24 mouse cellular contexts compared by ENCODE assay signal in genomic region chr8:59499618-59500017, GRCm38 (mm10).
DNase-seq lines count a peak whose midpoint lies in the region; ATAC-seq and TF ChIP-seq lines count a peak whose summit lies in the region.
"Had no signal": no experiment of that assay in that cellular context is flagged by ENCODE, and none has a peak within 500 bp of the region (broad histone marks: within the 10 kb centered on the region; RNA-seq: fewer than 3 reads in every experiment).

No protein-coding gene starts in this region.

- H3K9ac ChIP-seq in forebrain, embryonic 14.5 days (ENCODE audit: low read length), result no peak overlapping the region
- H3K9ac ChIP-seq: heart, embryonic 13.5 days; hindbrain, embryonic 14.5 days had no signal

- H3K4me3 ChIP-seq in forebrain, embryonic 14.5 days (ENCODE audit: low read depth, low read length), result no peak overlapping the region
- no peak overlapping the region for H3K4me3 ChIP-seq in forebrain, embryonic 10.5 days
- no peak overlapping the region for H3K4me3 ChIP-seq in layer of hippocampus, adult 2 months
- H3K4me3 ChIP-seq: heart, adult 2 months; heart, embryonic 10.5 days; heart, embryonic 13.5 days had no signal

- DNase-seq in forebrain, embryonic 14.5 days (ENCODE audit: low spot score), result peak; percentile 50
- DNase-seq in forebrain, embryonic 10.5 days (ENCODE audit: extremely low spot score, low spot score), result no peak
- DNase-seq in layer of hippocampus, adult 2 months (ENCODE audit: low spot score in 2 of 2), result peak in 1 of 2 experiments; percentile 31
- DNase-seq in layer of hippocampus, postnatal 10 days (ENCODE audit: low spot score in 2 of 2), result no peak
- DNase-seq in brain, adult 2 months (ENCODE audit: low read depth, low spot score), result peak; percentile 57
- DNase-seq in telencephalon, adult 2 months (ENCODE audit: low read depth, low spot score), result peak; percentile 40
- no peak for DNase-seq in right cerebral cortex, postnatal 25 days
- DNase-seq: adrenal gland, adult 8-10 months; adrenal gland, postnatal 25 days; cerebellum, adult 11-12 months; cerebellum, adult 8-10 months; cerebellum, postnatal 10 days; gastrocnemius, postnatal 10 days; gastrocnemius, postnatal 36 days; heart, adult 2 months; heart, postnatal 14 days; heart, postnatal 4 days had no signal

- no peaks in the 10 kb centered on the region for H3K4me1 ChIP-seq in forebrain, embryonic 14.5 days (ENCODE audit: control insufficient read depth, insufficient read depth, low read length)
- H3K4me1 ChIP-seq in forebrain, embryonic 10.5 days, result no peaks in the 10 kb centered on the region
- H3K4me1 ChIP-seq: heart, embryonic 10.5 days; heart, embryonic 13.5 days had no signal

- WGBS in forebrain, embryonic 14.5 days, result 89% methylated on average over 1 of the region's 1 CpGs
- WGBS in forebrain, embryonic 10.5 days, result 86% methylated on average over 1 of the region's 1 CpGs

- H3K27me3 ChIP-seq in forebrain, embryonic 14.5 days (replicated peaks; ENCODE audit: control insufficient read depth, insufficient read depth, low read length), result no peaks in the 10 kb centered on the region
- H3K27me3 ChIP-seq in forebrain, embryonic 10.5 days (ENCODE audit: poor library complexity, severe bottlenecking), result no peaks in the 10 kb centered on the region
- H3K27me3 ChIP-seq: heart, embryonic 13.5 days had no signal

- no peaks in the 10 kb centered on the region for H3K9me3 ChIP-seq in forebrain, embryonic 14.5 days (replicated peaks; ENCODE audit: control insufficient read depth, low read length)
- no peaks in the 10 kb centered on the region for H3K9me3 ChIP-seq in forebrain, embryonic 10.5 days
- H3K9me3 ChIP-seq: heart, embryonic 10.5 days; heart, embryonic 13.5 days had no signal

- ATAC-seq in forebrain, embryonic 14.5 days, result no peak
- ATAC-seq: activated CD4-positive, CD25-positive, alpha-beta regulatory T cell, adult 4 months; forebrain, embryonic 16.5 days; hindbrain, postnatal 0 days; inflammation-experienced regulatory T-cells, adult 6 months had no signal

- H3K36me3 ChIP-seq in forebrain, embryonic 14.5 days (ENCODE audit: control insufficient read depth, insufficient read depth, low read length), result no peaks in the 10 kb centered on the region
- H3K36me3 ChIP-seq in forebrain, embryonic 10.5 days (replicated peaks), result no peaks in the 10 kb centered on the region
- H3K36me3 ChIP-seq: heart, embryonic 10.5 days; heart, embryonic 13.5 days had no signal

- no peak overlapping the region for H3K4me2 ChIP-seq in forebrain, embryonic 14.5 days (ENCODE audit: low read length)
- H3K4me2 ChIP-seq: heart, embryonic 13.5 days; hindbrain, embryonic 14.5 days had no signal

- no peak for TF ChIP-seq CTCF in layer of hippocampus, adult 2 months (conservative IDR thresholded peaks at IDR 0.05)

- no peak overlapping the region for H3K27ac ChIP-seq in forebrain, embryonic 14.5 days (ENCODE audit: low read depth, low read length)
- H3K27ac ChIP-seq in forebrain, embryonic 10.5 days, result no peak overlapping the region
- H3K27ac ChIP-seq in layer of hippocampus, adult 2 months, result 0 out of 2 replicates have a peak overlapping the region, but pooled peaks have one; percentile 48
- H3K27ac ChIP-seq: heart, adult 2 months; heart, embryonic 10.5 days; heart, embryonic 13.5 days; hindbrain, embryonic 14.5 days; hindbrain, postnatal 0 days had no signal

Comparison
In these comparisons a context has a peak if more than half of its experiments do, and no peak if none do; other contexts are left out.
1. DNase-seq: peak in forebrain, embryonic 14.5 days (single experiment), brain, adult 2 months (single experiment) and telencephalon, adult 2 months (single experiment); none in forebrain, embryonic 10.5 days (single experiment), layer of hippocampus, postnatal 10 days (0 of 2) and right cerebral cortex, postnatal 25 days (single experiment).